Mouse (Mus musculus) ES-E14 (cell line): Measurements from ENCODE around the gene Ptpn5. TPM values are rescaled to one million over a fixed set of nuclear protein-coding genes. Genes with fewer than 3 reads are reported as not detected.

ENCODE experiments used
- DNase-seq: peaks from one replicate; pipeline ENCODE4 v3.0.0-alpha.2; 2013; ENCODE audit warnings: low read depth, low spot score
- H3K27ac ChIP-seq: 2 replicates; pipeline ENCODE4 v1.5.1; 2012; ENCODE audit warnings: low read depth, mild to moderate bottlenecking, low read length, moderate library complexity, mixed read lengths; ENCODE audit not compliant: poor library complexity, insufficient read depth, severe bottlenecking
- H3K36me3 ChIP-seq: 2 replicates; pipeline ENCODE4 v1.6.1; 2012; ENCODE audit warnings: mild to moderate bottlenecking, low read length, moderate library complexity, mixed read lengths; ENCODE audit not compliant: control insufficient read depth, poor library complexity, insufficient read depth, severe bottlenecking
- H3K4me1 ChIP-seq, 2 experiments: fragments of 150-350 bp in 1 of 2; sonication (generic) in 1 of 2; 2 replicates each; pipeline ENCODE4 v1.6.1; 2012; ENCODE audit warnings: low read length in 2 of 2, mild to moderate bottlenecking in 1 of 2, mixed read lengths in 1 of 2; ENCODE audit not compliant: control insufficient read depth in 2 of 2, insufficient read depth in 2 of 2, poor library complexity in 1 of 2
- H3K4me3 ChIP-seq, 2 experiments: fragments of 150-350 bp in 1 of 2; sonication (generic) in 1 of 2; 2 replicates each; pipeline ENCODE4 v1.5.1; 2012; ENCODE audit warnings: low read length in 2 of 2, low read depth in 1 of 2, mild to moderate bottlenecking in 1 of 2, mixed read lengths in 1 of 2; ENCODE audit not compliant: insufficient read depth in 1 of 2, poor library complexity in 1 of 2, severe bottlenecking in 1 of 2
- H3K9ac ChIP-seq: 2 replicates; pipeline ENCODE4 v1.6.1; 2012; ENCODE audit warnings: low read depth, mild to moderate bottlenecking, low read length, mixed read lengths; ENCODE audit not compliant: poor library complexity, insufficient read depth, severe bottlenecking
- H3K9me3 ChIP-seq: fragments of 150-350 bp; sonication (generic); 2 replicates; pipeline ENCODE4 v1.6.1; 2012; ENCODE audit warnings: low read depth, mild to moderate bottlenecking, low read length; ENCODE audit not compliant: control insufficient read depth, insufficient read depth
- CHD2 ChIP-seq: IDR thresholded peaks from 2 replicates; pipeline ENCODE4 v1.6.1; 2014; ENCODE audit warnings: mild to moderate bottlenecking, low read depth, low read length, inconsistent platforms
- HCFC1 ChIP-seq: IDR thresholded peaks from 2 replicates; pipeline ENCODE4 v1.6.1; 2012; ENCODE audit warnings: low read length, inconsistent platforms, borderline replicate concordance; ENCODE audit not compliant: insufficient read depth
- MAFK ChIP-seq: IDR thresholded peaks from 2 replicates; pipeline ENCODE4 v1.6.1; 2014; ENCODE audit warnings: mild to moderate bottlenecking, low read depth, low read length, inconsistent platforms; ENCODE audit not compliant: insufficient read depth
- ZC3H11A ChIP-seq: IDR thresholded peaks from 2 replicates; pipeline ENCODE4 v1.6.1; 2012; ENCODE audit warnings: low read depth, mild to moderate bottlenecking, inconsistent platforms, low read length, borderline replicate concordance
- ZNF384 ChIP-seq: IDR thresholded peaks from 2 replicates; pipeline ENCODE4 v1.6.1; 2012; ENCODE audit warnings: low read depth, low read length, inconsistent platforms
- in situ Hi-C, 2 experiments: fragments of 600-800 bp; cut with MboI; formaldehyde crosslinking; loops; one replicate each; pipeline ENCODE4 v1.15.1; 2025; ENCODE audit warnings: low sequenced_read_pairs in 2 of 2, inconsistent platforms in 1 of 2; ENCODE audit not compliant: unreplicated experiment in 2 of 2
- total RNA-seq: library from RNA; depleted of rRNA; stranded (reverse); fragments of 300-350 nt; gene quantifications from 2 replicates; pipeline ENCODE4 v1.2.3, GENCODE M21; 2012

Gene Ptpn5
- total RNA-seq, 1 experiment: 0.36 TPM

GRCm38 (mm10) chr7:47066942-47067341 is 66.5 kb downstream of the Ptpn5 start:
- no peak for DNase-seq
- Histone ChIP-seq H3K9me3 (no peaks in the 10 kb centered on the region), H3K4me3 (no peak overlapping the region), H3K27ac (no peak overlapping the region), H3K9ac (no peak overlapping the region), H3K4me1 (no peaks in the 10 kb centered on the region; a peak in 1 of 4 replicates), H3K36me3 (no peaks in the 10 kb centered on the region)
- in situ Hi-C loops: no loop called here
- TF ChIP-seq MAFK (no peak), CHD2 (no peak), HCFC1 (no peak), ZNF384 (no peak), ZC3H11A (no peak)

- H3K27ac ChIP-seq: no peak overlapping the region
- no peak overlapping the region for H3K4me3 ChIP-seq
- no peak overlapping the region for H3K9ac ChIP-seq
- in situ Hi-C loops: no loop called here
- no peaks in the 10 kb centered on the region for H3K9me3 ChIP-seq
- no peak for DNase-seq
- H3K36me3 ChIP-seq: no peaks in the 10 kb centered on the region
- no peak for TF ChIP-seq ZC3H11A
- TF ChIP-seq MAFK: no peak
- TF ChIP-seq HCFC1: no peak
- TF ChIP-seq CHD2: no peak
- TF ChIP-seq ZNF384: no peak
- H3K4me1 ChIP-seq: no peaks in the 10 kb centered on the region
Measured at GRCm38 (mm10) chr7:47061560-47061959, 71.9 kb downstream of the Ptpn5 start.

GRCm38 (mm10) chr7:47059339-47059738 is 74.1 kb downstream of the Ptpn5 start:
- DNase-seq: no peak
- Histone ChIP-seq H3K9ac (no peak overlapping the region), H3K36me3 (no peaks in the 10 kb centered on the region), H3K4me1 (no peaks in the 10 kb centered on the region), H3K4me3 (no peak overlapping the region), H3K27ac (no peak overlapping the region), H3K9me3 (no peaks in the 10 kb centered on the region)
- TF ChIP-seq HCFC1 (no peak), MAFK (no peak), CHD2 (no peak), ZC3H11A (no peak), ZNF384 (no peak)
- in situ Hi-C loops: no loop called here

- no peaks in the 10 kb centered on the region for H3K4me1 ChIP-seq
- no peaks in the 10 kb centered on the region; the same call in 1 of the 2 replicates for H3K36me3 ChIP-seq
- H3K27ac ChIP-seq: no peak overlapping the region
- TF ChIP-seq ZC3H11A: no peak
- TF ChIP-seq ZNF384: no peak
- no peak for TF ChIP-seq HCFC1
- no peak for TF ChIP-seq CHD2
- TF ChIP-seq MAFK: no peak
- DNase-seq: no peak
- in situ Hi-C loops: no loop called here
- H3K9ac ChIP-seq: no peak overlapping the region
- H3K4me3 ChIP-seq: no peak overlapping the region
- H3K9me3 ChIP-seq: no peaks in the 10 kb centered on the region
Measured at GRCm38 (mm10) chr7:47056273-47056672, 77.2 kb downstream of the Ptpn5 start.

GRCm38 (mm10) chr7:47055744-47056143 is 77.7 kb downstream of the Ptpn5 start:
- in situ Hi-C loops: no loop called here
- no peak overlapping the region for H3K9ac ChIP-seq
- TF ChIP-seq HCFC1 (no peak), ZC3H11A (no peak), ZNF384 (no peak), CHD2 (no peak), MAFK (no peak)
- H3K4me3 ChIP-seq: no peak overlapping the region
- H3K27ac ChIP-seq: no peak overlapping the region
- H3K9me3 ChIP-seq: no peaks in the 10 kb centered on the region
- H3K4me1 ChIP-seq: no peaks in the 10 kb centered on the region
- DNase-seq: no peak
- H3K36me3 ChIP-seq: no peaks in the 10 kb centered on the region; the same call in 1 of the 2 replicates
